Mouse (Mus musculus) midbrain, embryonic 11.5 days (tissue): ENCODE data around the gene Acvr1b. TPM values are rescaled to one million over a fixed set of nuclear protein-coding genes. Genes with fewer than 3 reads are reported as not detected.

Experiments used
- ATAC-seq: fragments of 200-750 bp; cut with Nextera tagmentation; 2 replicates; pipeline ENCODE4 v1.8.0; 2017; ENCODE audit warnings: moderate TSS enrichment, moderate library complexity; ENCODE audit not compliant: low FRiP score
- DNase-seq: peaks from one replicate; pipeline ENCODE4 v3.0.0; 2015; ENCODE audit warnings: low spot score; ENCODE audit errors: missing footprints
- H3K27ac ChIP-seq: fragments of 300-500 bp; sonication (generic); 2 replicates; pipeline ENCODE4 v1.5.1; 2014; ENCODE audit warnings: low read depth, low read length
- H3K27me3 ChIP-seq: fragments of 300-500 bp; sonication (generic); 2 replicates; pipeline ENCODE4 v1.6.1; 2014; ENCODE audit warnings: mild to moderate bottlenecking, low read length, moderate library complexity, mixed read lengths; ENCODE audit not compliant: control insufficient read depth, insufficient read depth
- H3K36me3 ChIP-seq: fragments of 300-500 bp; sonication (generic); 2 replicates; pipeline ENCODE4 v1.6.1; 2014; ENCODE audit warnings: mild to moderate bottlenecking, low read length, moderate library complexity, mixed read lengths; ENCODE audit not compliant: control insufficient read depth, insufficient read depth
- H3K4me1 ChIP-seq: fragments of 300-500 bp; sonication (generic); 2 replicates; pipeline ENCODE4 v1.6.1; 2014; ENCODE audit warnings: low read length; ENCODE audit not compliant: control insufficient read depth, insufficient read depth
- H3K4me2 ChIP-seq: fragments of 300-500 bp; sonication (generic); 2 replicates; pipeline ENCODE4 v1.6.1; 2014; ENCODE audit warnings: mild to moderate bottlenecking, moderate library complexity
- H3K4me3 ChIP-seq: fragments of 300-500 bp; sonication (generic); 2 replicates; pipeline ENCODE4 v1.5.1; 2014; ENCODE audit warnings: low read depth, low read length
- H3K9ac ChIP-seq: fragments of 300-500 bp; sonication (generic); 2 replicates; pipeline ENCODE4 v1.6.1; 2014; ENCODE audit warnings: low read length
- H3K9me3 ChIP-seq: fragments of 300-500 bp; sonication (generic); 2 replicates; pipeline ENCODE4 v1.6.1; 2016; ENCODE audit warnings: low read length; ENCODE audit not compliant: control insufficient read depth
- WGBS: fragments of 180-500 bp; shearing (Covaris S2); extraction: QIAGEN DNeasy Blood & Tissue Kit; methylation state at CpG from one replicate; pipeline ENCODE4 v1.1.7; 2014; 5-methylcytosine and 5-hydroxymethylcytosine counted together
- polyA plus RNA-seq: library from polyadenylated mRNA; unstranded; fragments of >200 nt; fragmentation: Nextera tagmentation; extraction: Ambion mirVana; gene quantifications from 2 replicates; pipeline ENCODE4 v1.2.1, GENCODE M21; 2014

Acvr1b gene
- polyA plus RNA-seq, 1 experiment from 2014 or later: 15.2 TPM

- no peak overlapping the region for H3K4me3 ChIP-seq
- H3K9me3 ChIP-seq: no peaks in the 10 kb centered on the region
- WGBS: 84% methylated on average over 8 of the region's 8 CpGs
- peaks cover 45% of the 10 kb centered on the region for H3K4me1 ChIP-seq
- ATAC-seq (no peak), DNase-seq (no peak)
- no peak overlapping the region for H3K27ac ChIP-seq
- peaks cover 5% of the 10 kb centered on the region for H3K27me3 ChIP-seq
- H3K4me2 ChIP-seq: no peak overlapping the region
- no peaks in the 10 kb centered on the region for H3K36me3 ChIP-seq
- H3K9ac ChIP-seq: no peak overlapping the region
Measured at GRCm38 (mm10) chr15:101176795-101177691, 3.2 kb downstream of the Acvr1b start.

GRCm38 (mm10) chr15:101180363-101181105 lies 6.7 kb downstream of the Acvr1b start:
- DNase-seq (peak; percentile 79), ATAC-seq (no peak)
- Histone ChIP-seq H3K9me3 (0 out of 2 replicates have a peak, but pooled peaks cover 3% of the 10 kb centered on the region), H3K27me3 (no peaks in the 10 kb centered on the region), H3K4me3 (no peak overlapping the region), H3K36me3 (peaks cover 2% of the 10 kb centered on the region; the same call in 1 of the 2 replicates), H3K9ac (no peak overlapping the region), H3K4me2 (no peak overlapping the region), H3K27ac (no peak overlapping the region), H3K4me1 (peaks cover 34% of the 10 kb centered on the region)
- WGBS: 78% methylated on average over 15 of the region's 15 CpGs

- peaks cover 31% of the 10 kb centered on the region for H3K4me1 ChIP-seq
- no peak overlapping the region for H3K4me3 ChIP-seq
- 15% methylated on average over 5 of the region's 5 CpGs for WGBS
- 0 out of 2 replicates have a peak, but pooled peaks cover 3% of the 10 kb centered on the region for H3K9me3 ChIP-seq
- H3K36me3 ChIP-seq: peaks cover 3% of the 10 kb centered on the region; the same call in 1 of the 2 replicates
- H3K27me3 ChIP-seq: no peaks in the 10 kb centered on the region
- DNase-seq (peak; percentile 81), ATAC-seq (no peak)
- no peak overlapping the region for H3K27ac ChIP-seq
- H3K9ac ChIP-seq: no peak overlapping the region
- no peak overlapping the region for H3K4me2 ChIP-seq
Measured at GRCm38 (mm10) chr15:101181106-101181466, 7.2 kb downstream of the Acvr1b start.

- Histone ChIP-seq H3K9ac (no peak overlapping the region), H3K36me3 (peaks cover 3% of the 10 kb centered on the region; the same call in 1 of the 2 replicates), H3K4me3 (no peak overlapping the region), H3K4me2 (no peak overlapping the region), H3K27me3 (no peaks in the 10 kb centered on the region), H3K4me1 (peaks cover 26% of the 10 kb centered on the region), H3K27ac (no peak overlapping the region), H3K9me3 (0 out of 2 replicates have a peak, but pooled peaks cover 3% of the 10 kb centered on the region)
- ATAC-seq (no peak), DNase-seq (no peak)
- WGBS: 20% methylated on average over 4 of the region's 4 CpGs
Measured at GRCm38 (mm10) chr15:101181500-101181899, 7.6 kb downstream of the Acvr1b start.

GRCm38 (mm10) chr15:101182676-101183075 lies 8.8 kb downstream of the Acvr1b start:
- DNase-seq: no peak
- H3K4me2 ChIP-seq: no peak overlapping the region
- 81% methylated on average over 5 of the region's 5 CpGs for WGBS

GRCm38 (mm10) chr15:101184300-101184699 lies 10.4 kb downstream of the Acvr1b start:
- peaks cover 3% of the 10 kb centered on the region; the same call in 1 of the 2 replicates for H3K36me3 ChIP-seq
- peak; percentile 82 for DNase-seq
- no peak overlapping the region for H3K4me3 ChIP-seq
- peaks cover 13% of the 10 kb centered on the region for H3K4me1 ChIP-seq
- H3K9ac ChIP-seq: no peak overlapping the region
- no peak overlapping the region for H3K4me2 ChIP-seq
- H3K27ac ChIP-seq: no peak overlapping the region
- no peak for ATAC-seq
- 96% methylated on average over 8 of the region's 8 CpGs for WGBS
- H3K27me3 ChIP-seq: no peaks in the 10 kb centered on the region
- 0 out of 2 replicates have a peak, but pooled peaks cover 3% of the 10 kb centered on the region for H3K9me3 ChIP-seq

More at GRCm38 (mm10) chr15:101182676-101183075, 8.8 kb downstream of the Acvr1b start:
- H3K36me3 ChIP-seq: peaks cover 3% of the 10 kb centered on the region; the same call in 1 of the 2 replicates
- no peak overlapping the region for H3K9ac ChIP-seq
- H3K27me3 ChIP-seq: no peaks in the 10 kb centered on the region
- no peak overlapping the region for H3K4me3 ChIP-seq
- H3K4me1 ChIP-seq: peaks cover 17% of the 10 kb centered on the region
- no peak for ATAC-seq
- H3K27ac ChIP-seq: no peak overlapping the region
- 0 out of 2 replicates have a peak, but pooled peaks cover 3% of the 10 kb centered on the region for H3K9me3 ChIP-seq

- WGBS: 96% methylated on average over 3 of the region's 3 CpGs
- Histone ChIP-seq H3K4me3 (no peak overlapping the region), H3K9ac (no peak overlapping the region), H3K4me2 (no peak overlapping the region), H3K27me3 (no peaks in the 10 kb centered on the region), H3K4me1 (peaks cover 9% of the 10 kb centered on the region), H3K27ac (no peak overlapping the region), H3K36me3 (peaks cover 3% of the 10 kb centered on the region; the same call in 1 of the 2 replicates), H3K9me3 (0 out of 2 replicates have a peak, but pooled peaks cover 3% of the 10 kb centered on the region)
- no peak for ATAC-seq
- DNase-seq: no peak
Measured at GRCm38 (mm10) chr15:101185549-101185948, 11.7 kb downstream of the Acvr1b start.

GRCm38 (mm10) chr15:101187907-101188306 lies 14.0 kb downstream of the Acvr1b start:
- Histone ChIP-seq H3K4me3 (no peak overlapping the region), H3K9me3 (0 out of 2 replicates have a peak, but pooled peaks cover 3% of the 10 kb centered on the region), H3K27me3 (no peaks in the 10 kb centered on the region), H3K4me1 (peaks cover 17% of the 10 kb centered on the region), H3K4me2 (no peak overlapping the region), H3K36me3 (peaks cover 3% of the 10 kb centered on the region; the same call in 1 of the 2 replicates), H3K9ac (no peak overlapping the region), H3K27ac (no peak overlapping the region)
- DNase-seq: no peak
- 82% methylated on average over 5 of the region's 5 CpGs for WGBS
- no peak for ATAC-seq
